Mouse (Mus musculus): ENCODE measurements at regions not wholly inside any gene's neighbourhood (a gene's known extent, or its start where the extent isn't known, plus 50 kb on each side); places are given as distances from the start of the nearest gene placed in this dataset.

DNA sequence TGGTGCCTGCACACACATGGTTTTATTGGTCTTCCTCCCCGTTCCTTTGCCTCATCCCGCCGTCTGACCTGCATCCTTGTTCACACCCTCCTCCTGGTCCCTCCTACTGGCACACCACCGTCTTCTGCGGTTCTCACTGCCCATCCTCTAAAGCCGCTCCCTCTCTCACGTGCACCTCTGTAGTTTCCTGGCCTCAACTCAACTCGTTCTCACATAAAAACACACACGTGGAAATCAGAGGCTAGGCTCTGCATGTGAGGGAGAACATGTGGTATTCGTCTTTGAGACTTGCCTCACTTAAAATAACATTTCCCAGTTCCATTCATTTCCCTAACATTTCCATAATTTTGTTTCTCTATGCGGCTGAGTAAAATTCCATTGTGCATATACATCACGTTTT is 69.5 kb downstream of the Aldh8a1 start:
- Histone ChIP-seq H3K27ac (no peak overlapping the region), H3K9ac (ENCODE audit: low read depth, low read length) (no peak overlapping the region), H3K4me1 (ENCODE audit: control insufficient read depth, insufficient read depth, low read length) (no peaks in the 10 kb centered on the region), H3K79me2 (replicated peaks; ENCODE audit: control insufficient read depth, insufficient read depth, low read length) (no peaks in the 10 kb centered on the region), H3K27me3 (ENCODE audit: control insufficient read depth, insufficient read depth, low read length) (peaks cover 1% of the 10 kb centered on the region; the same call in 1 of the 2 replicates), H3K36me3 (ENCODE audit: control insufficient read depth, insufficient read depth, low read length) (no peaks in the 10 kb centered on the region), H3K4me3 (no peak overlapping the region)
- DNase-seq, result no peak
- TF ChIP-seq POLR2A (IDR thresholded peaks at IDR 0.05; ENCODE audit: insufficient read depth, low read depth, low read length) (no peak), EP300 (IDR thresholded peaks at IDR 0.05; ENCODE audit: insufficient read depth, low read depth, low read length) (no peak)
- intact Hi-C loops (cut with DNase I), result no loop called here
- WGBS, result 53% methylated on average over 12 of the region's 12 CpGs

DNA sequence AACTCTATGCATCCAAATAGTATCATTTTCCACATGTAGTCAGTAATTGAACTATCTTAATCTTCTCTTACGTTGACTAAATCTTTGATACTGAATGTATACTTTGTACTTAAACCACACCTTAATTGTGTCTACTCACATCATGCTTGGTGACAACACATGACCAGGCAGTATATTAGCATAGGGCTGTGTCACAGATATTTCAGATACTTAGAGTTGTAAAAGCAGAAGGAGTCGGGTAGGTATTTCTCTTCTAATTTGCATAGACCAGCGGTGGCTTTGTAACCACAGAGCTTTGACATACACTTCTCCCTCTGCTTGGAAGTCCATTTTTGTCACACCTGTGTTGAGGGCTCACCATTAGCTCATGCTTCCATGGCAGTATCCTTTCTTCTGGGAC is 71.0 kb downstream of the Aldh8a1 start:
- 89% methylated on average over 3 of the region's 3 CpGs for WGBS
- intact Hi-C loops (cut with DNase I), result no loop called here
- Histone ChIP-seq H3K27ac (no peak overlapping the region), H3K36me3 (ENCODE audit: control insufficient read depth, insufficient read depth, low read length) (no peaks in the 10 kb centered on the region), H3K4me1 (ENCODE audit: control insufficient read depth, insufficient read depth, low read length) (no peaks in the 10 kb centered on the region), H3K27me3 (ENCODE audit: control insufficient read depth, insufficient read depth, low read length) (peaks cover 1% of the 10 kb centered on the region; the same call in 1 of the 2 replicates), H3K79me2 (replicated peaks; ENCODE audit: control insufficient read depth, insufficient read depth, low read length) (no peaks in the 10 kb centered on the region), H3K9ac (ENCODE audit: low read depth, low read length) (no peak overlapping the region), H3K4me3 (no peak overlapping the region)
- DNase-seq, result no peak
- TF ChIP-seq EP300 (IDR thresholded peaks at IDR 0.05; ENCODE audit: insufficient read depth, low read depth, low read length), result no peak

DNA sequence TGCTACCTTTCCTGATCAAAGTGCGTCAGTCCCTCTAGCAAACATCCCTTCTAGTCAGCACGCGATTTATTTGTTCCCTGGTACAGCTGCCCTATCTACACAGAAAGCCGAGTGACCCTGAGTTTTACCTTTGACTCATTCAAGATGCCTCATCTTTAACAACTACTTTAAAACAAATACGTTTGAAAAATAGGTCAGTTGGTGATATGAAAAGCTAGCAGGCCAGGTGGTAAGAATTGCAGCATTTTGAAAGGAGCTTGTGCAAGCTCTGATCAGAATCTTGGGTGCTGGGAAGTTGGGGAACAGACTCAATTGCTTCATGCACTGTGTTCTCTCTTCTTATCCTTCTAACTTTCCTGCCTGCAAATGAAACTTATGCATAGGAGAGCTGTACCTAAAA is 71.9 kb downstream of the Aldh8a1 start:
- Histone ChIP-seq H3K9ac (ENCODE audit: low read depth, low read length) (no peak overlapping the region), H3K4me1 (ENCODE audit: control insufficient read depth, insufficient read depth, low read length) (no peaks in the 10 kb centered on the region), H3K4me3 (no peak overlapping the region), H3K79me2 (replicated peaks; ENCODE audit: control insufficient read depth, insufficient read depth, low read length) (no peaks in the 10 kb centered on the region), H3K27ac (no peak overlapping the region), H3K36me3 (ENCODE audit: control insufficient read depth, insufficient read depth, low read length) (no peaks in the 10 kb centered on the region), H3K27me3 (ENCODE audit: control insufficient read depth, insufficient read depth, low read length) (peaks cover 1% of the 10 kb centered on the region; the same call in 1 of the 2 replicates)
- DNase-seq, result no peak
- intact Hi-C loops (cut with DNase I), result no loop called here
- no peak for TF ChIP-seq CTCF (IDR thresholded peaks at IDR 0.05)
- no peak for TF ChIP-seq EP300 (IDR thresholded peaks at IDR 0.05; ENCODE audit: insufficient read depth, low read depth, low read length)
- TF ChIP-seq POLR2A (IDR thresholded peaks at IDR 0.05; ENCODE audit: insufficient read depth, low read depth, low read length), result no peak
- 78% methylated on average over 5 of the region's 5 CpGs for WGBS

DNA sequence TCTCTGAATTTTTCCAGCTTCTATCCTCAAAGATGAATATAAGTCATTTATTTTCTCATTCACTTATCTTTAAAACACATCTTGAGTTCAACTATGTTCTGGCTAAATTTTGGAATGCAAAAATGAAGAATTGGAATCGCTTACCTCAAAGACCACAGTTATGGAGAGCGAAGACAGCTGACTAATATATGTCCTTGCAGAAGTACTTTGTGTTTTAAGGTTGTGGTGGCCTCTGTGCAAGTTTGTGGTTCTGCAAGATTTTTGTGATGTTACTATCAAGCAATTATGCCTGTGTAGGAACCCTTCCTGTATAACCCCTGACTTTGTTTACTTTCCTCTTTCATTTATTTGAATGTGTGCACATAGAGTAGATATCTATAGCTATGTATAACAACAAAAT is 75.5 kb downstream of the Aldh8a1 start:
- no peak overlapping the region for H3K27ac ChIP-seq
- intact Hi-C loops (cut with DNase I), result no loop called here
- H3K9ac ChIP-seq (ENCODE audit: low read depth, low read length), result no peak overlapping the region
- H3K36me3 ChIP-seq (ENCODE audit: control insufficient read depth, insufficient read depth, low read length), result no peaks in the 10 kb centered on the region
- WGBS, result 93% methylated on average over 2 of the region's 2 CpGs
- peaks cover 1% of the 10 kb centered on the region; the same call in 1 of the 2 replicates for H3K27me3 ChIP-seq (ENCODE audit: control insufficient read depth, insufficient read depth, low read length)
- no peak overlapping the region for H3K4me3 ChIP-seq
- TF ChIP-seq CTCF (IDR thresholded peaks at IDR 0.05), result no peak
- TF ChIP-seq POLR2A (IDR thresholded peaks at IDR 0.05; ENCODE audit: insufficient read depth, low read depth, low read length), result no peak
- TF ChIP-seq EP300 (IDR thresholded peaks at IDR 0.05; ENCODE audit: insufficient read depth, low read depth, low read length), result no peak
- DNase-seq, result no peak
- H3K79me2 ChIP-seq (replicated peaks; ENCODE audit: control insufficient read depth, insufficient read depth, low read length), result no peaks in the 10 kb centered on the region
- no peaks in the 10 kb centered on the region for H3K4me1 ChIP-seq (ENCODE audit: control insufficient read depth, insufficient read depth, low read length)

DNA sequence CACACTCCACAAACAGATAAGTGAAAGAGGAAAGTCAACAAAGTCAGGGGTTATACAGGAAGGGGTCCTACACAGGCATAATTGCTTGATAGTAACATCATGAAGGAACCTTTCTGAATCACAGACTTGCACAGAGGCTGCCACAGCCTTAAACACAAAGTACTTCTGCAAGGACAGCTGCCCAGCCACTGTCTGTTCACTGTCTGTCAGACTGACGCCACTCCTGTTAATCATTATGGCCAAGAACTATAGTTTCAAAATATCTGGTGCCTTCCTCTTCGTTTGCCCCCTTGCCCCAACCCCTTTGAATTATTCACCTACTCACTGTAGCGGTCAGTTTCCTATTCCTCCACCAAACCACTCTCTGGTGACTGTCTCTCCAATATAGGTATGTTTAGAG is 76.4 kb downstream of the Aldh8a1 start:
- DNase-seq, result no peak
- no peaks in the 10 kb centered on the region for H3K79me2 ChIP-seq (replicated peaks; ENCODE audit: control insufficient read depth, insufficient read depth, low read length)
- 74% methylated on average over 3 of the region's 3 CpGs for WGBS
- H3K27ac ChIP-seq, result no peak overlapping the region
- peaks cover 1% of the 10 kb centered on the region; the same call in 1 of the 2 replicates for H3K27me3 ChIP-seq (ENCODE audit: control insufficient read depth, insufficient read depth, low read length)
- H3K4me1 ChIP-seq (ENCODE audit: control insufficient read depth, insufficient read depth, low read length), result no peaks in the 10 kb centered on the region
- intact Hi-C loops (cut with DNase I), result no loop called here
- H3K4me3 ChIP-seq, result no peak overlapping the region
- TF ChIP-seq CTCF (IDR thresholded peaks at IDR 0.05) (no peak), EP300 (IDR thresholded peaks at IDR 0.05; ENCODE audit: insufficient read depth, low read depth, low read length) (no peak), POLR2A (IDR thresholded peaks at IDR 0.05; ENCODE audit: insufficient read depth, low read depth, low read length) (no peak)
- H3K36me3 ChIP-seq (ENCODE audit: control insufficient read depth, insufficient read depth, low read length), result no peaks in the 10 kb centered on the region
- H3K9ac ChIP-seq (ENCODE audit: low read depth, low read length), result no peak overlapping the region

DNA sequence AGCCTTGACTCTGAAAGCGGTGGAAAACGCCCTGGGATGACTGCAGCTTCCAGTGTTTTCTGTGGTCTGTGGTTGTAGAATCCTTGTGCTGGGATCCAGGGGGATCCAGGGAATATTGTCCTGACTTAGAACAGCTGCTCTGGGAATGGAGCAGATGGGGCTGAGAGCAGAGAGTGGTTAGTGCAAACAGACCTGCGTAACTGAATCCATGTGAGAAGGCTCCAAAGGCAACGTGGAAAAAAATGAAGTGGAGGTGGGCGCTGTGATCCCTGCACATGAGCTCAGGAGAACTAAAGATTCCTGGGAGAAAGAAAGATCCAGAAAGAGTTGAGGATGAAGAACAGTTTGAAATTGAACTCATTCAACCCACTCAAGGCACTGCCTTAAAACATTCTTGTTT is 77.1 kb downstream of the Aldh8a1 start:
- WGBS, result 91% methylated on average over 5 of the region's 5 CpGs
- intact Hi-C loops (cut with DNase I), result no loop called here
- H3K36me3 ChIP-seq (ENCODE audit: control insufficient read depth, insufficient read depth, low read length), result no peaks in the 10 kb centered on the region
- no peak overlapping the region for H3K9ac ChIP-seq (ENCODE audit: low read depth, low read length)
- H3K4me1 ChIP-seq (ENCODE audit: control insufficient read depth, insufficient read depth, low read length), result no peaks in the 10 kb centered on the region
- peaks cover 1% of the 10 kb centered on the region; the same call in 1 of the 2 replicates for H3K27me3 ChIP-seq (ENCODE audit: control insufficient read depth, insufficient read depth, low read length)
- TF ChIP-seq CTCF (IDR thresholded peaks at IDR 0.05) (no peak), EP300 (IDR thresholded peaks at IDR 0.05; ENCODE audit: insufficient read depth, low read depth, low read length) (no peak), POLR2A (IDR thresholded peaks at IDR 0.05; ENCODE audit: insufficient read depth, low read depth, low read length) (no peak)
- no peaks in the 10 kb centered on the region for H3K79me2 ChIP-seq (replicated peaks; ENCODE audit: control insufficient read depth, insufficient read depth, low read length)
- H3K4me3 ChIP-seq, result no peak overlapping the region
- no peak overlapping the region for H3K27ac ChIP-seq
- no peak for DNase-seq

Measured in heart, adult 2 months (tissue).